Mouse (Mus musculus) spleen, adult 2 months (tissue): ENCODE measurements around the gene Cpsf2.

Source experiments
- CTCF ChIP-seq: fragments of 200-500 bp; IDR thresholded peaks from 2 replicates; pipeline ENCODE4 v1.5.1; 2011; ENCODE audit warnings: mild to moderate bottlenecking, inconsistent platforms; ENCODE audit not compliant: insufficient read depth, insufficient read length, insufficient replicate concordance; ENCODE audit errors: extremely low read depth
- POLR2A ChIP-seq: fragments of 200-500 bp; IDR thresholded peaks from 2 replicates; pipeline ENCODE4 v1.6.1; 2011; ENCODE audit warnings: low read depth, low read length, inconsistent platforms

DNA sequence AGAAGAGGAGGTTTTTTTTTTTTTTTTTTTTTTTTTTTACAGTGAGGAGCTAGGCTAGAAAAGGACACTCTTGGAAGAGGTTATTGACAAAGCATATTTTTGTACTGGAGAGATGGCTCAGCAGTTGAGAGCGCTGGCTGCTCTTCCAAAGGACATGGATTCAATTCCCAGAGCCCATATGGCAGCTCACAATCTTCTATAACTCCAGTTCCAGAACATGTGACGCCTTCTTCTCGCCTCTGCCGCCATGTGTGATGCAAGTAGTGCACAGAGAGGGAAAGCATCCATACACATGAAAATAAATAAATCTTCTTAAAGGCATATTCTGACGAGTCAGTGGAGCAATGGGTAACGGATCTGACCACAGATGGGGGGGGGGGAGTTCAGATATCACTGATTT is 46.1 kb downstream of the Cpsf2 start:
- no peak for TF ChIP-seq CTCF
- TF ChIP-seq POLR2A = no peak
